Mouse (Mus musculus) spleen, postnatal 36 days (tissue): Measurements from ENCODE around the gene Zfand3.
A peak's percentile ranks its signal among the peaks of the same experiment; 100 is the strongest.

Source experiments
- DNase-seq, 2 experiments: peaks; one replicate each; pipeline ENCODE4 v3.0.0; 2022; ENCODE audit warnings: low spot score in 2 of 2, mixed read lengths in 1 of 2

The Zfand3 gene

GRCm38 (mm10) chr17:30192416-30193005 is 188.0 kb downstream of the Zfand3 start:
- DNase-seq: no peak

- DNase-seq: no peak
Observed at GRCm38 (mm10) chr17:30193615-30194014, 189.1 kb downstream of the Zfand3 start.

GRCm38 (mm10) chr17:30194091-30194490 is 189.6 kb downstream of the Zfand3 start:
- no peak for DNase-seq

GRCm38 (mm10) chr17:30194629-30195445 is 190.3 kb downstream of the Zfand3 start:
- DNase-seq: no peak

- no peak for DNase-seq
Observed at GRCm38 (mm10) chr17:30195591-30196183, 191.2 kb downstream of the Zfand3 start.

GRCm38 (mm10) chr17:30196401-30197279 is 192.1 kb downstream of the Zfand3 start:
- no peak for DNase-seq

- peak; percentile 50 to 53 for DNase-seq
Observed at GRCm38 (mm10) chr17:30197280-30198030, 192.9 kb downstream of the Zfand3 start.

GRCm38 (mm10) chr17:30198422-30198821 is 193.9 kb downstream of the Zfand3 start:
- no peak for DNase-seq

- no peak for DNase-seq
Observed at GRCm38 (mm10) chr17:30199374-30200247, 195.1 kb downstream of the Zfand3 start.

GRCm38 (mm10) chr17:30200283-30200682 is 195.8 kb downstream of the Zfand3 start:
- no peak for DNase-seq

GRCm38 (mm10) chr17:30205062-30205825 is 200.7 kb downstream of the Zfand3 start:
- no peak for DNase-seq

GRCm38 (mm10) chr17:30210262-30210661 is 205.7 kb downstream of the Zfand3 start:
- DNase-seq: no peak

GRCm38 (mm10) chr17:30210936-30211335 is 206.4 kb downstream of the Zfand3 start:
- DNase-seq: no peak

GRCm38 (mm10) chr17:30212647-30213046 is 208.1 kb downstream of the Zfand3 start:
- DNase-seq: no peak

- no peak for DNase-seq
Observed at GRCm38 (mm10) chr17:30213371-30213770, 208.8 kb downstream of the Zfand3 start.

GRCm38 (mm10) chr17:30214393-30214792 is 209.9 kb downstream of the Zfand3 start:
- no peak for DNase-seq

GRCm38 (mm10) chr17:30215741-30216140 is 211.2 kb downstream of the Zfand3 start:
- no peak for DNase-seq

GRCm38 (mm10) chr17:30221677-30222076 is 217.1 kb downstream of the Zfand3 start:
- DNase-seq: no peak

- DNase-seq: no peak
Observed at GRCm38 (mm10) chr17:30222361-30222760, 217.8 kb downstream of the Zfand3 start.
